Mouse (Mus musculus): ENCODE data around the gene Ppil3.

Ppil3 gene

GRCm38 (mm10) chr1:58409553-58410197 is 35.6 kb downstream of the Ppil3 start:
- DNase-seq (ENCODE audit: low spot score in 2 of 2) = no peak

GRCm38 (mm10) chr1:58408141-58408540 is 37.1 kb downstream of the Ppil3 start:
- no peak for DNase-seq (ENCODE audit: low spot score in 2 of 2)

GRCm38 (mm10) chr1:58407321-58407720 is 38.0 kb downstream of the Ppil3 start:
- no peak for DNase-seq (ENCODE audit: low spot score in 2 of 2)

GRCm38 (mm10) chr1:58403745-58404144 is 41.5 kb downstream of the Ppil3 start:
- DNase-seq (ENCODE audit: low spot score in 2 of 2) = no peak

- DNase-seq (ENCODE audit: low spot score in 2 of 2) = no peak
Observed at GRCm38 (mm10) chr1:58401396-58401795, 43.9 kb downstream of the Ppil3 start.

GRCm38 (mm10) chr1:58397731-58398130 is 47.6 kb downstream of the Ppil3 start:
- no peak for DNase-seq (ENCODE audit: low spot score in 2 of 2)

- no peak for DNase-seq (ENCODE audit: low spot score in 2 of 2)
Observed at GRCm38 (mm10) chr1:58396179-58396578, 49.1 kb downstream of the Ppil3 start.

GRCm38 (mm10) chr1:58395341-58395740 is 49.9 kb downstream of the Ppil3 start:
- DNase-seq (ENCODE audit: low spot score in 2 of 2) = no peak

- DNase-seq (ENCODE audit: low spot score in 2 of 2) = peak; percentile 36 to 47
Observed at GRCm38 (mm10) chr1:58393284-58394195, 51.7 kb downstream of the Ppil3 start.

GRCm38 (mm10) chr1:58392652-58393283 is 52.5 kb downstream of the Ppil3 start, which contains the start of gene Bzw1:
TSS of gene Bzw1 (plus strand) at chr1:58392898.
- peak; percentile 93 to 96 for DNase-seq (ENCODE audit: low spot score in 2 of 2)

- no peak for DNase-seq (ENCODE audit: low spot score in 2 of 2)
Observed at GRCm38 (mm10) chr1:58392268-58392651, 53.0 kb downstream of the Ppil3 start.

GRCm38 (mm10) chr1:58391421-58392267 is 53.6 kb downstream of the Ppil3 start:
- DNase-seq (ENCODE audit: low spot score in 2 of 2) = no peak

GRCm38 (mm10) chr1:58382586-58383281 is 62.6 kb downstream of the Ppil3 start:
- DNase-seq (ENCODE audit: low spot score in 2 of 2) = no peak
